Mouse (Mus musculus): ENCODE measurements at regions not wholly inside any gene's neighbourhood (a gene's known extent, or its start where the extent isn't known, plus 50 kb on each side); places are given as distances from the start of the nearest gene placed in this dataset.

DNA sequence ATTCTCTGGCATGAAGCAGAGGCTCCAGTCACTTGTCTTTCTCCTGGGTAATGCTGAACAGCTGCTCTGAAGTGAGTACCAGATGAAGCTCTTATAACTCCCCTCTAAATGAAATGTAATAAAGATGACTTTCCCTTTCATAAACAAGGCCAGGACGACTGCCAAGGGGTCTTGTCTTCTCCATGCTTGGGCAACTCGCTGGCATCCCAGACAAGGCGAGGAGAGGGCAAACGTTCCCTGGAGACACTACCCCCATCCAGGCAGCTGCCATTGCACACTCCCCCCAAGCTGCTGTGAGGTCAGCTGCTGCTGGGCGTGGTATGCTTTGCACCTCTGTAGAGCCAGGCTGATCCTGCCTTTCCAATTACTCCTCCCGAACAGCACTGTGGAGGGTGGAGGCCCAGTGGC is 63.1 kb upstream of the Cxcl12 start:
- DNase-seq (ENCODE audit: low read depth in 1 of 2, low spot score in 2 of 2): no peak
- 63% methylated on average over 6 of the region's 6 CpGs for WGBS
- TF ChIP-seq CTCF (IDR thresholded peaks at IDR 0.05; ENCODE audit: extremely low read depth, insufficient read depth, insufficient read length, insufficient replicate concordance): no peak
- TF ChIP-seq POLR2A (IDR thresholded peaks at IDR 0.05; ENCODE audit: low read depth, low read length): no peak
- no peak overlapping the region for H3K4me3 ChIP-seq (ENCODE audit: extremely low read depth, insufficient read depth, insufficient read length)
- no peaks in the 10 kb centered on the region for H3K27me3 ChIP-seq (ENCODE audit: control insufficient read depth, insufficient read depth, low read length)
- H3K4me1 ChIP-seq (ENCODE audit: control insufficient read depth, insufficient read depth, insufficient read length): no peaks in the 10 kb centered on the region
- H3K36me3 ChIP-seq (ENCODE audit: control insufficient read depth, insufficient read depth, low read length): no peaks in the 10 kb centered on the region
- H3K27ac ChIP-seq (ENCODE audit: insufficient read depth, low read length): no peak overlapping the region

DNA sequence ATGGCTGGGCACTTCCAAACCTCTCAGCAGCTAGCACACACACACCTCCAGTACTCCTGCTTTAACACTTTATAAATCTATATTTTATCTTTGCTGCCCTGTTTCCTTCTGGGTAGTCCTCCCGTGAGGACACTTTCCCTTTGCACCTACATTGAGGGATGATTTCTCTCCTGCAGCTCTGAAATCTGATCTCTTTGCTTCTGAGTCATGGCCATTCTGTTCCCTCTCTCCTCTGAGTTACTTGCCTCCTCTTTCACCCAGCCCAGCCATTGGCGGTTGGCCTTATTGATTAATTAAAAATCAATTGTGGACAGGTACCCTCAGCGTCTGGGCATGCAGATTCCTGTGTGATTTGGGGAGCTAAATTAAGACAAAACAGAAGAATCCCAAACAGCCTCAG is 58.0 kb upstream of the Cxcl12 start:
- Histone ChIP-seq H3K4me1 (ENCODE audit: control insufficient read depth, insufficient read depth, insufficient read length) (no peaks in the 10 kb centered on the region), H3K36me3 (ENCODE audit: control insufficient read depth, insufficient read depth, low read length) (no peaks in the 10 kb centered on the region), H3K27me3 (ENCODE audit: control insufficient read depth, insufficient read depth, low read length) (no peaks in the 10 kb centered on the region), H3K27ac (ENCODE audit: insufficient read depth, low read length) (no peak overlapping the region), H3K4me3 (ENCODE audit: extremely low read depth, insufficient read depth, insufficient read length) (no peak overlapping the region)
- TF ChIP-seq CTCF (IDR thresholded peaks at IDR 0.05; ENCODE audit: extremely low read depth, insufficient read depth, insufficient read length, insufficient replicate concordance) (no peak), POLR2A (IDR thresholded peaks at IDR 0.05; ENCODE audit: low read depth, low read length) (no peak)
- 74% methylated on average over 3 of the region's 3 CpGs for WGBS
- DNase-seq (ENCODE audit: low read depth in 1 of 2, low spot score in 2 of 2): no peak

DNA sequence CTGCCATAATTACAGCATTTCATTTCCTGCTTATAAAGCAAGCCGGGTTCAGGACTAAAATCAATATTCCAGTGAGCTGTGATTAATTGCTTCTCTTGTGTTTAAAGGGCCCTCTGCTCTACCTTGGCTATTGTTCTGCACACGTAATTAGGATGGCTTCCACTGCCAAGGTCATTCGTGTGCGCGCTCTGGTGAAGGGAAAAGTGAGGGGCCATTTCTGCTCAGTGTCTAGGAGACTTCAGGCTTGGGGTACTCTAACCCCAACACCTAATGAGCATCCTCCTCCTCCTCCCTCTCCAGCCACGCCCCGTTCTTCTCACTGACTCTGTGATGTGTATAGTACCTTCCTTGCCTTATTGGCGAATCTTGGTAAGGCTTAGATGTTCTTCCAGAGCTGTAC is 53.5 kb upstream of the Cxcl12 start:
- TF ChIP-seq POLR2A (IDR thresholded peaks at IDR 0.05; ENCODE audit: low read depth, low read length) (no peak), CTCF (IDR thresholded peaks at IDR 0.05; ENCODE audit: extremely low read depth, insufficient read depth, insufficient read length, insufficient replicate concordance) (no peak)
- no peak overlapping the region for H3K27ac ChIP-seq (ENCODE audit: insufficient read depth, low read length)
- H3K4me3 ChIP-seq (ENCODE audit: extremely low read depth, insufficient read depth, insufficient read length): no peak overlapping the region
- 84% methylated on average over 8 of the region's 8 CpGs for WGBS
- H3K27me3 ChIP-seq (ENCODE audit: control insufficient read depth, insufficient read depth, low read length): no peaks in the 10 kb centered on the region
- H3K4me1 ChIP-seq (ENCODE audit: control insufficient read depth, insufficient read depth, insufficient read length): no peaks in the 10 kb centered on the region
- no peaks in the 10 kb centered on the region for H3K36me3 ChIP-seq (ENCODE audit: control insufficient read depth, insufficient read depth, low read length)
- DNase-seq (ENCODE audit: low read depth in 1 of 2, low spot score in 2 of 2): no peak

DNA sequence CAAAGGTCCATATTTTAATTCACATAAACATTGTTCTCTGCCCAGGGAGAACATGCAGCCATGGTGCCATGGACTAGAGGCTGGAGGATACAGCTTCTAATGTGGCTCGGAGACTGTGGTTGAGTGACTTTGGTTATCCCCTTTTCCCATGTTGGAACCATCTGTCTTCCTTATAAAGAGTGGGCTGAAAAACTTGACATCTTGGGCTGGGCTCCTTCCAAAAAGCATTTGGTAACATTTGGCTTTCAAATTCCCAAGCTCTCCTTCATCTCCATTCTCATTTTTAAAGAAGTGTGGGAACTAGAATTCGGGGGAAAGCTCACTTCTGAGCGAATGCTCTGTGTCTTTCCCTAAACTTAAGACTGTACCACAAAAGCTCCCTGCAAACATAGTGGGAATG is 50.3 kb upstream of the Cxcl12 start:
- no peaks in the 10 kb centered on the region for H3K27me3 ChIP-seq (ENCODE audit: control insufficient read depth, insufficient read depth, low read length)
- TF ChIP-seq CTCF (IDR thresholded peaks at IDR 0.05; ENCODE audit: extremely low read depth, insufficient read depth, insufficient read length, insufficient replicate concordance): no peak
- no peak for TF ChIP-seq POLR2A (IDR thresholded peaks at IDR 0.05; ENCODE audit: low read depth, low read length)
- H3K27ac ChIP-seq (ENCODE audit: insufficient read depth, low read length): no peak overlapping the region
- no peak for DNase-seq (ENCODE audit: low read depth in 1 of 2, low spot score in 2 of 2)
- no peaks in the 10 kb centered on the region for H3K36me3 ChIP-seq (ENCODE audit: control insufficient read depth, insufficient read depth, low read length)
- H3K4me1 ChIP-seq (ENCODE audit: control insufficient read depth, insufficient read depth, insufficient read length): no peaks in the 10 kb centered on the region
- 82% methylated on average over 3 of the region's 3 CpGs for WGBS
- no peak overlapping the region for H3K4me3 ChIP-seq (ENCODE audit: extremely low read depth, insufficient read depth, insufficient read length)

Measured in spleen, adult 2 months (tissue).